Mouse (Mus musculus): ENCODE data around the gene Zfp609. TPM values are rescaled to one million over a fixed set of nuclear protein-coding genes. Genes with fewer than 3 reads are reported as not detected.

The Zfp609 gene
- polyA plus RNA-seq, 1 experiment, result 47.0 TPM

DNA sequence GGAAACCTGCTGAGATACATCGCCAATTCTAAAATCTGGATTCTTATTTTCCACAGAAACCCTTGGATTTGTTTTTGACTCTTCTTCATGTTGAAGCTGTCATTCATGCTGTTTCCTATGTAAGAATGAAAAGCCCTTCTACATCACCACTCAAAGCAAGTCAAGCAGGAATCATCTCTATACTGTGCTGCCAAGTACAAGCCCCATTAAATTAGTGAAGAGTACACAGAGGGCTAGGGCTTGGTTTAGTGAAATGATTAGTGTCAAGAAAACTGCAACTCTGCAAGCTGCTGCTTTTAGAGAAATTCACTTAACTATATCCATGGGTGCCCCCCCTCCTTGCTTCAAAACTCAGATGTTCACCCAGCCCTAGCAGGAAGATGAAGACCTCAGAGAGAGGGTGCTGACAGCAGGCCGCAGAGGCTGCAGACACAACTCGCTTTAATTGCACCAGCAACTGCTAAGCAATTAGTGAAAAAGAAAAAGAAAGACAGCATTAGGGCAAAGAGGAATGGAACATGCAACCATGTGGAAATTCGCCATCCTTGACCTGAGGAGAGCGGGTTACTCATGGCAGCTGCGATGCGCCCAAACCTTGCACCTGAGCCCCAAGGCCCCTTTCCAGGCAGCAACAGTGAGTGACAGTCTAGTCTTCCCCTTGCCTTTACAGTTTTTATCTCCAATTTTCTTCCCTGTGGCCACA, 71.5 kb downstream of the Zfp609 start:
- no peaks in the 10 kb centered on the region for H3K27me3 ChIP-seq (ENCODE audit: control insufficient read depth, insufficient read depth, low read length, poor library complexity, severe bottlenecking)
- no peak overlapping the region for H3K27ac ChIP-seq (ENCODE audit: insufficient read depth, low read length)
- H3K9me3 ChIP-seq (replicated peaks; ENCODE audit: control insufficient read depth, insufficient read depth, low read length, poor library complexity, severe bottlenecking), result no peaks in the 10 kb centered on the region
- H3K9ac ChIP-seq (ENCODE audit: low read depth, poor library complexity, severe bottlenecking), result no peak overlapping the region
- no peaks in the 10 kb centered on the region for H3K4me1 ChIP-seq (ENCODE audit: control insufficient read depth, insufficient read depth, low read length)
- no peak for TF ChIP-seq POLR2A (IDR thresholded peaks at IDR 0.05; ENCODE audit: insufficient read depth, low read length)
- TF ChIP-seq CTCF (IDR thresholded peaks at IDR 0.05; ENCODE audit: low read depth, low read length), result no peak
- TF ChIP-seq EP300 (IDR thresholded peaks at IDR 0.05; ENCODE audit: insufficient read depth, low read depth, low read length), result no peak
- no peak overlapping the region for H3K4me3 ChIP-seq (ENCODE audit: low read depth, low read length)
- no peaks in the 10 kb centered on the region for H3K36me3 ChIP-seq (ENCODE audit: control insufficient read depth, insufficient read depth, low read length, poor library complexity, severe bottlenecking)

- Histone ChIP-seq H3K9me3 (replicated peaks; ENCODE audit: control insufficient read depth, insufficient read depth, low read length, poor library complexity, severe bottlenecking) (no peaks in the 10 kb centered on the region), H3K9ac (ENCODE audit: low read depth, poor library complexity, severe bottlenecking) (no peak overlapping the region)
Observed at GRCm38 (mm10) chr9:65755164-65755563, 72.2 kb downstream of the Zfp609 start.

DNA sequence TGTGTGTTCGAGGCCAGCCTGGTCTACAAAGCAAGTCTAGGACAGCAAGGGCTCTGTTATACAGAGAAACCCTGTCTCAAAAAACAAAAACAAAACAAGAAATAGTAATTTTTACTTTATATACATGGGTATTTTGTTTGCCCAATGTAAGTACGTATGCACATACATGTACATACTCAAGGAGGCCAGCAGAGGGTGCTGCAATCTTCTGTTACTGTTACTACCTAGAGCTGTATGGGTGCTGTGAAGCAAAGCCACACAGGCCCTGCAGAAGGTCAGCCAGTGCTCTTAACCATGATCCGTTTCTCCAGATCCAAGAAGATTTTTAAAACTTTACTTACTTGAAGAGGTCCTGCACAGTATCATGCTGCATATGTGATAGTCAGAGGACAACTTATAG, 74.7 kb downstream of the Zfp609 start:
- peak; percentile 26 for TF ChIP-seq CTCF (IDR thresholded peaks at IDR 0.05; ENCODE audit: low read depth, low read length)
- TF ChIP-seq POLR2A (IDR thresholded peaks at IDR 0.05; ENCODE audit: insufficient read depth, low read length), result no peak
- H3K9ac ChIP-seq (ENCODE audit: low read depth, poor library complexity, severe bottlenecking), result no peak overlapping the region
- no peaks in the 10 kb centered on the region for H3K27me3 ChIP-seq (ENCODE audit: control insufficient read depth, insufficient read depth, low read length, poor library complexity, severe bottlenecking)
- no peak overlapping the region for H3K27ac ChIP-seq (ENCODE audit: insufficient read depth, low read length)
- no peak overlapping the region for H3K4me3 ChIP-seq (ENCODE audit: low read depth, low read length)
- H3K4me1 ChIP-seq (ENCODE audit: control insufficient read depth, insufficient read depth, low read length), result no peaks in the 10 kb centered on the region
- H3K36me3 ChIP-seq (ENCODE audit: control insufficient read depth, insufficient read depth, low read length, poor library complexity, severe bottlenecking), result no peaks in the 10 kb centered on the region
- no peaks in the 10 kb centered on the region for H3K9me3 ChIP-seq (replicated peaks; ENCODE audit: control insufficient read depth, insufficient read depth, low read length, poor library complexity, severe bottlenecking)

More at GRCm38 (mm10) chr9:65755164-65755563, 72.2 kb downstream of the Zfp609 start:
- Histone ChIP-seq H3K27me3 (ENCODE audit: control insufficient read depth, insufficient read depth, low read length, poor library complexity, severe bottlenecking) (no peaks in the 10 kb centered on the region), H3K27ac (ENCODE audit: insufficient read depth, low read length) (no peak overlapping the region), H3K4me3 (ENCODE audit: low read depth, low read length) (no peak overlapping the region), H3K4me1 (ENCODE audit: control insufficient read depth, insufficient read depth, low read length) (no peaks in the 10 kb centered on the region), H3K36me3 (ENCODE audit: control insufficient read depth, insufficient read depth, low read length, poor library complexity, severe bottlenecking) (no peaks in the 10 kb centered on the region)
- TF ChIP-seq CTCF (IDR thresholded peaks at IDR 0.05; ENCODE audit: low read depth, low read length) (no peak), POLR2A (IDR thresholded peaks at IDR 0.05; ENCODE audit: insufficient read depth, low read length) (no peak), EP300 (IDR thresholded peaks at IDR 0.05; ENCODE audit: insufficient read depth, low read depth, low read length) (no peak)

DNA sequence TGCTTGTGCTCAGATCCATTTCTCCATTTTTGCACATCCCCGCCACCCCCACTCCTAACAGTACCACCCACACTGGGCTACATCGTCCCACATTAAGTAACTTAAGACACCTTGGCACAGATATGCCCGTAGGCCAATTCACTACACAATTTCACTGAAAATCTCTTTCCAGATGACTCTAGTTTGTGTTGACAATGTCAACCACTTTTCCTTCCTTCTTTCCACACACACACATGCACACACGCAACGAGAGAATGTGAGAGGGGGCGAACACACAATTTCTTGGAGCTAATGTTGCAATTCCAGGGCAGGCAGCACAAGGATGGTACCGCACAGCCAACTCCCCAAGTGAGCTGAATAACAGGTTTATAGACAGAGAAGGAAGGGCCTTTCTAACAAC, 75.5 kb downstream of the Zfp609 start:
- H3K27me3 ChIP-seq (ENCODE audit: control insufficient read depth, insufficient read depth, low read length, poor library complexity, severe bottlenecking), result no peaks in the 10 kb centered on the region
- no peak overlapping the region for H3K4me3 ChIP-seq (ENCODE audit: low read depth, low read length)
- no peaks in the 10 kb centered on the region for H3K4me1 ChIP-seq (ENCODE audit: control insufficient read depth, insufficient read depth, low read length)
- no peak for TF ChIP-seq EP300 (IDR thresholded peaks at IDR 0.05; ENCODE audit: insufficient read depth, low read depth, low read length)
- no peak for TF ChIP-seq POLR2A (IDR thresholded peaks at IDR 0.05; ENCODE audit: insufficient read depth, low read length)
- TF ChIP-seq CTCF (IDR thresholded peaks at IDR 0.05; ENCODE audit: low read depth, low read length), result no peak
- H3K9ac ChIP-seq (ENCODE audit: low read depth, poor library complexity, severe bottlenecking), result no peak overlapping the region
- H3K36me3 ChIP-seq (ENCODE audit: control insufficient read depth, insufficient read depth, low read length, poor library complexity, severe bottlenecking), result no peaks in the 10 kb centered on the region
- H3K27ac ChIP-seq (ENCODE audit: insufficient read depth, low read length), result no peak overlapping the region
- no peaks in the 10 kb centered on the region for H3K9me3 ChIP-seq (replicated peaks; ENCODE audit: control insufficient read depth, insufficient read depth, low read length, poor library complexity, severe bottlenecking)

DNA sequence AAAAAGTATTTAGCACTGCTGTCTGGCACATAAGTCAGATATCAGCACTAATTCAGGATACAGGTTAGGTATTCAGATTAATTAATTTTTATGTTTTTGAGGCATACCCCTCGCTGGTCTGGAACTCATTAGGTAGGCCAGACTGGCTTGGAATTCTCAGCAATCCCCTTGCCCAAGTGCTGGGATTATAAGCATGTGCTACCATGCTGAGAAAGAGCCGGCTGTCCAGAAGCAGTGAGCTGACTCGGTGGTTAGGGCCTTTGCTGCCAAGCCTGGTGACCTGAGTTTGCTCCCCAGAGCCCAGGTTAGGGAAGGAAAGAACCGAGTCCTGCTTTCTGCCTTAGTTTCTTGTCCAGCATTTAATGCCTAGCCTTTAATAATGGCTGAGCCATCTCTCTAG, 79.3 kb downstream of the Zfp609 start:
- TF ChIP-seq CTCF (IDR thresholded peaks at IDR 0.05; ENCODE audit: low read depth, low read length) (no peak), EP300 (IDR thresholded peaks at IDR 0.05; ENCODE audit: insufficient read depth, low read depth, low read length) (no peak), POLR2A (IDR thresholded peaks at IDR 0.05; ENCODE audit: insufficient read depth, low read length) (no peak)
- Histone ChIP-seq H3K27ac (ENCODE audit: insufficient read depth, low read length) (no peak overlapping the region), H3K27me3 (ENCODE audit: control insufficient read depth, insufficient read depth, low read length, poor library complexity, severe bottlenecking) (no peaks in the 10 kb centered on the region)

DNA sequence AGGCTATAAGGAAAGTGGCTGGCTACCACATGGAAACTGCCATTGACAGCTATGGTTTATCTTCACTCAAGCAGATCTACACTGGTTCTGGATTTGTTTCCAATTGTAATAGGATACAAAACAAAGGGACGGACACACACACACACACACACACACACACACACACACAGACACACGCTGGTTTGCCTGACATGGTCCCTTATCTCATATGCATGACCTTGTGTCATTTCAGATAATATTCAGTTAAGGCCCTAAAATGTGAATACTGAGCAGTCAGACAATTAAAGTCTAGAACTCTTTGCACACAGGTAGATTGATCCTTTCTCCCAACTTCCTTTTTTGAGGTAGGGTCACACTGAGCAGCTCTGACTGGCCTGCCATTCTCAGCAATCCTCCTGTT, 80.9 kb downstream of the Zfp609 start:
- no peaks in the 10 kb centered on the region for H3K36me3 ChIP-seq (ENCODE audit: control insufficient read depth, insufficient read depth, low read length, poor library complexity, severe bottlenecking)
- H3K9ac ChIP-seq (ENCODE audit: low read depth, poor library complexity, severe bottlenecking), result no peak overlapping the region
- H3K4me3 ChIP-seq (ENCODE audit: low read depth, low read length), result no peak overlapping the region
- H3K4me1 ChIP-seq (ENCODE audit: control insufficient read depth, insufficient read depth, low read length), result no peaks in the 10 kb centered on the region
- H3K27me3 ChIP-seq (ENCODE audit: control insufficient read depth, insufficient read depth, low read length, poor library complexity, severe bottlenecking), result no peaks in the 10 kb centered on the region
- no peaks in the 10 kb centered on the region for H3K9me3 ChIP-seq (replicated peaks; ENCODE audit: control insufficient read depth, insufficient read depth, low read length, poor library complexity, severe bottlenecking)
- H3K27ac ChIP-seq (ENCODE audit: insufficient read depth, low read length), result no peak overlapping the region
- no peak for TF ChIP-seq EP300 (IDR thresholded peaks at IDR 0.05; ENCODE audit: insufficient read depth, low read depth, low read length)
- TF ChIP-seq POLR2A (IDR thresholded peaks at IDR 0.05; ENCODE audit: insufficient read depth, low read length), result no peak
- TF ChIP-seq CTCF (IDR thresholded peaks at IDR 0.05; ENCODE audit: low read depth, low read length), result no peak

More for the DNA sequence above, 79.3 kb downstream of the Zfp609 start:
- H3K9ac ChIP-seq (ENCODE audit: low read depth, poor library complexity, severe bottlenecking), result no peak overlapping the region
- H3K4me1 ChIP-seq (ENCODE audit: control insufficient read depth, insufficient read depth, low read length), result no peaks in the 10 kb centered on the region
- no peaks in the 10 kb centered on the region for H3K9me3 ChIP-seq (replicated peaks; ENCODE audit: control insufficient read depth, insufficient read depth, low read length, poor library complexity, severe bottlenecking)
- no peak overlapping the region for H3K4me3 ChIP-seq (ENCODE audit: low read depth, low read length)
- H3K36me3 ChIP-seq (ENCODE audit: control insufficient read depth, insufficient read depth, low read length, poor library complexity, severe bottlenecking), result no peaks in the 10 kb centered on the region

Measured in ES-Bruce4 (cell line).